ENCODE assay signal across 8 mouse cellular contexts in genomic region chr6:125231117-125232044, GRCm38 (mm10). TPM values are rescaled to one million over a fixed set of nuclear protein-coding genes. Genes with fewer than 3 reads are reported as not detected.
DNase-seq lines count a peak whose midpoint lies in the region; ATAC-seq and TF ChIP-seq lines count a peak whose summit lies in the region.

Gene Tapbpl, minus strand, starts transcription at chr6:125231860.

- 0 out of 2 replicates have a peak, but pooled peaks cover 2% of the 10 kb centered on the region for H3K27me3 ChIP-seq in limb, embryonic 12.5 days
- no peaks in the 10 kb centered on the region for H3K27me3 ChIP-seq in midbrain, embryonic 12.5 days
- H3K27me3 ChIP-seq in spleen, adult 2 months (ENCODE audit: control insufficient read depth, insufficient read depth, low read length), result no peaks in the 10 kb centered on the region

- intact Hi-C loops in gastrocnemius, postnatal 14 days (cut with DNase I; ENCODE audit: low total_unique reads), result no loop called here

- H3K9me3 ChIP-seq in limb, embryonic 12.5 days, result no peaks in the 10 kb centered on the region
- H3K9me3 ChIP-seq in midbrain, embryonic 12.5 days, result no peaks in the 10 kb centered on the region

- H3K4me1 ChIP-seq in limb, embryonic 12.5 days (replicated peaks), result peaks cover 22% of the 10 kb centered on the region
- H3K4me1 ChIP-seq in midbrain, embryonic 12.5 days, result peaks cover 17% of the 10 kb centered on the region
- peaks cover 9% of the 10 kb centered on the region; the same call in 1 of the 2 replicates for H3K4me1 ChIP-seq in spleen, adult 2 months (ENCODE audit: control insufficient read depth, insufficient read depth, insufficient read length)

- H3K4me3 ChIP-seq in limb, embryonic 12.5 days (replicated peaks), result peak within 1 kb of the TSS; percentile 49
- peak within 1 kb of the TSS; percentile 43 for H3K4me3 ChIP-seq in midbrain, embryonic 12.5 days
- peak within 1 kb of the TSS; percentile 88 for H3K4me3 ChIP-seq in spleen, adult 2 months (ENCODE audit: extremely low read depth, insufficient read depth, insufficient read length)

- H3K36me3 ChIP-seq in limb, embryonic 12.5 days, result no peaks in the 10 kb centered on the region
- no peaks in the 10 kb centered on the region for H3K36me3 ChIP-seq in midbrain, embryonic 12.5 days
- H3K36me3 ChIP-seq in spleen, adult 2 months (ENCODE audit: control insufficient read depth, insufficient read depth, low read length), result peaks cover 22% of the 10 kb centered on the region

- WGBS in limb, embryonic 12.5 days, result 7% methylated on average over 16 of the region's 16 CpGs
- 10% methylated on average over 16 of the region's 16 CpGs for WGBS in midbrain, embryonic 12.5 days
- under 1% methylated on average over 16 of the region's 16 CpGs for WGBS in spleen, adult 2 months

- TF ChIP-seq CTCF in spleen, adult 2 months (IDR thresholded peaks at IDR 0.05; ENCODE audit: extremely low read depth, insufficient read depth, insufficient read length, insufficient replicate concordance), result no peak

- H3K27ac ChIP-seq in limb, embryonic 12.5 days, result peak within 1 kb of the TSS; percentile 29; the same call in 1 of the 2 replicates
- H3K27ac ChIP-seq in midbrain, embryonic 12.5 days (replicated peaks), result peak within 1 kb of the TSS; percentile 42
- H3K27ac ChIP-seq in spleen, adult 2 months (ENCODE audit: insufficient read depth, low read length), result peak within 1 kb of the TSS; percentile 98

- peak; percentile 37; the same call in 1 of the 2 replicates for ATAC-seq in limb, embryonic 12.5 days (ENCODE audit: insufficient number of reproducible peaks, insufficient read depth, low FRiP score, low TSS enrichment, low read depth)
- ATAC-seq in midbrain, embryonic 12.5 days (ENCODE audit: low FRiP score, low read depth), result peak; percentile 70

- H3K4me2 ChIP-seq in limb, embryonic 12.5 days, result peak within 1 kb of the TSS; percentile 92
- peak within 1 kb of the TSS; percentile 79 for H3K4me2 ChIP-seq in midbrain, embryonic 12.5 days (replicated peaks)

- DNase-seq in right cerebral cortex, adult 2 months (ENCODE audit: low spot score in 2 of 2), result peak; percentile 41 to 43
- no peak for DNase-seq in right cerebral cortex, postnatal 36 days (ENCODE audit: low spot score in 2 of 2)
- peak; percentile 64 to 69 for DNase-seq in cerebellum, postnatal 14 days
- DNase-seq in gastrocnemius, postnatal 14 days, result peak; percentile 57
- DNase-seq in induced T-regulatory cell, adult 2 months (ENCODE audit: low read depth), result peak; percentile 90
- peak; percentile 51 to 66 for DNase-seq in spleen, adult 2 months (ENCODE audit: low read depth in 1 of 2, low spot score in 2 of 2)

- peak within 1 kb of the TSS; percentile 74 for H3K9ac ChIP-seq in limb, embryonic 12.5 days (replicated peaks)
- peak within 1 kb of the TSS; percentile 65 for H3K9ac ChIP-seq in midbrain, embryonic 12.5 days (replicated peaks)

- no peak; the same call in none of the 2 replicates for TF ChIP-seq POLR2A in spleen, adult 2 months (IDR thresholded peaks at IDR 0.05; ENCODE audit: low read depth, low read length)

RNA-seq across cellular contexts. Expression of gene Tapbpl, which starts in this region (rescaled TPM):
- total RNA-seq in gastrocnemius, postnatal 14 days (2021), result 1 to 10 TPM; 2.2 to 2.3 TPM
- 2.0 and 2.8 TPM in 2 replicates for polyA plus RNA-seq in limb, embryonic 12.5 days (2016; fragmentation: Nextera tagmentation; extraction: Ambion mirVana)
- polyA plus RNA-seq in midbrain, embryonic 12.5 days (2016; fragmentation: Nextera tagmentation; extraction: Ambion mirVana), result 1.9 and 2.5 TPM in 2 replicates
- 24.4 and 38.0 TPM in 2 replicates for polyA plus RNA-seq in spleen, adult 2 months (2012; rRNA removed)

Comparison
In these comparisons a context has a peak if more than half of its experiments do, and no peak if none do; other contexts are left out.
1. DNase-seq: peak in right cerebral cortex, adult 2 months (2 of 2), cerebellum, postnatal 14 days (2 of 2), gastrocnemius, postnatal 14 days (single experiment), induced T-regulatory cell, adult 2 months (single experiment) and spleen, adult 2 months (2 of 2); none in right cerebral cortex, postnatal 36 days (0 of 2).
2. H3K27ac ChIP-seq: peak in every context shown above with its lines; median percentile 98 in spleen, adult 2 months; 42 in midbrain, embryonic 12.5 days; 29 in limb, embryonic 12.5 days.
3. Peak in every context shown above with its lines, with median percentiles within 50 percentile points of each other: H3K4me3 ChIP-seq.